Mouse (Mus musculus) layer of hippocampus, adult 11-12 months (tissue): ENCODE data around the gene Prp2.
"Not testable (repeated sequence)": the region's sequence is repeated elsewhere in the genome, so short reads cannot be mapped to it uniquely, and the experiment has no call there.

Source experiments
- DNase-seq: peaks from one replicate; pipeline ENCODE4 v3.0.0; 2022; ENCODE audit warnings: low spot score

Prp2 gene

GRCm38 (mm10) chr6:132595613-132596012 lies at the start of gene Prp2:
Gene Prp2 (plus strand): TSS chr6:132595913.
- not testable (repeated sequence) for DNase-seq

GRCm38 (mm10) chr6:132569509-132569908 lies 26.2 kb upstream of the Prp2 start, which contains the start of gene Prh1:
Gene Prh1 (plus strand): TSS chr6:132569809.
- not testable (repeated sequence) for DNase-seq

- no peak for DNase-seq
Observed at GRCm38 (mm10) chr6:132649399-132649798, 53.7 kb downstream of the Prp2 start.
